Mouse (Mus musculus) heart, adult 11 months (tissue): ENCODE measurements around the gene Atp1b2.

Source experiments
- DNase-seq: peaks from one replicate; pipeline ENCODE4 v3.0.0; 2022

The Atp1b2 gene

DNA sequence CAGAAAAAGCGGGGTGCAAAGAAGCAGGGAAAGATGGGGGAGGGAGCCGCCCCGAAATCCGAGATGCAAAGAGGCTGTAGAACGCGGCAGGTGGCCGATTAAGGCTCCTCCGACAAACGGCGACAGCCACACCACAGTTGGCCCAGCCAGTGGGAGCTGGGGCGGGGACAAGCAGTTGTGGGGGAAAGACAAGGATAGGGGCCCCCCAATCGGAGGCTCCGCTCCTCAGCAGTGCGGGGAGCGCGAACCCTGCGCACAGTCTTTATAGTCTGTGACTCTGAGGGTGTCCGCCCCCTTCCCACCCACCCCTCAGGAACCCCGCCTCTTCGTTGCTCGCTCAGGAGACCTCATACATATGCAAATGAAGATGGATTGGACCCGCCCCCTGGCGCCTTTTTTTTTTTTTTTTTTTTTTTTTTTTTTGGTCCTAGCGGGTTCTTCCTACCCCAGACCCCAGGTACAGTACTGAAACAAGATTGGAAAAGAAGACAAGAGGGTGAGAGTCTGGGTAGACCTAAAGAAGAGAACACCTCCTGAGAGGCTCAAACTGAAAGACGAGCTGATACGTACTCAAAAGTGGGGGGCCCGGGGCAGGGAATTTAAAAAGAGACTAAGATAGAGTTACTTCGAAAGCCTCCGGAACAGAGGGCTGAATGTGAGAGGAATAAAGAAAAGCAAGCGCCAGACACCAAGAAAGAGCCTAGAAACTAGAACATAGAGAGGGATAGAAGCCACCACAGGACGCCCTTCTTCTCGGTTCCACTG, at the start of gene Atp1b2:
Gene Atp1b2 (minus strand): TSS at position 217 of the 765 bp plus-strand sequence.
- peak; percentile 98 for DNase-seq

GRCm38 (mm10) chr11:69654760-69655159, 49.0 kb upstream of the Atp1b2 start:
- DNase-seq = peak; percentile 88

DNA sequence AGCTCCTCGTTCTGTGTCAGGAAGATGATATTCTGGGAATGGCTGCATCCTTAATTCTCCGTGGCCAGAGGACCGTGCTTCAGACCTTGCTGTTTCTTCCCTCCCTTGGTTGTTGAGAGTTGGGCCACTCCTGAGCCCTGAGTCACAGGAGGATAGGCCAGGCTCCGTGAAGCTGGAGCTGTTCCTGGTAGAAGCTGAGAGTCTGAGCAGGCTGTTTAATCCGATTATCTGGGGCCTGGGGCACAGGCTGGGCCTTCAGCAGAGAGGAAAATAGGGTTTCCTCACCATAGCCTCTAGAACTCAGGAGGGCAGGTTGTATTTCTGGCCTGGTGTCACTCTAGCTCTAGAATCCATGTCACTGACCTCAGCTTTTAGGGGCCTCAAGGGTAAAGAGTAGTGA, 47.7 kb upstream of the Atp1b2 start:
- peak; percentile 79 for DNase-seq

DNA sequence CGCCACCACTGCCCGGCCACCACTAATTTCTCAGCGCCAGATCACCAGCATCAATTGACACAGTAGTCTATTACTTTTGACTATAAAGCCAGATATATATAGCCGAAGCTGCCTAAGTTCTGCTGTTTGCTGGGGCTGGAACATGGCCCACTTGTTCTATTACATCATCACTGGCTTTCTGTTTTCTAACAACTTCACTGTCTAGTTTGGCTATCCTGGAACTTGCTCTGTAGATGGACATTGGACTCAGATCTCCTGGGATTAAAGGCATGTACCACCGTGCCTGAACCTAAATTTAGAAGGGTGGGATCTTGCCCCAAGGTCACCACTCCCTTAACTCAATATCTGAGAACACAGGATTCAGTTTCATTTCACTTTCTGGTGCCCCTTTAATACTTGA, 40.1 kb upstream of the Atp1b2 start:
- no peak for DNase-seq

DNA sequence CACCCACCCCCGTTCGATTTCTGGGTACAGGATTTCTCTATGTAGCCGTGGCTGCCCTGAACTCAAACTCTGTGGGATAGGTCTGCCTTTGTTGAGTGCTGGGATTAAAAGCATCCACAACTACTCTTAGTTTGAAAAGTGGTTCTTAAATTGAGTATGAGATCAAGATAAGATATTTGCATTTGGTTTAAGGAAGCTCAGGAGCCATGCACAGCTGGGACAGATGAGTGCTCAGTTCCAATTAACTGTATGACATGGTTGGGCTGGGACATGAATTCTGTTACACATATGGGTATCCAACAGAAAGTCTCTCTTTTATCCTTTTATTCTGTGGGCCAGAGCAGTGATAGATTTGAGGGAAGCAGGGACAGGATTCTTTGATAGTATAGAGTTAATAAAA, 29.7 kb upstream of the Atp1b2 start:
- DNase-seq = no peak

DNA sequence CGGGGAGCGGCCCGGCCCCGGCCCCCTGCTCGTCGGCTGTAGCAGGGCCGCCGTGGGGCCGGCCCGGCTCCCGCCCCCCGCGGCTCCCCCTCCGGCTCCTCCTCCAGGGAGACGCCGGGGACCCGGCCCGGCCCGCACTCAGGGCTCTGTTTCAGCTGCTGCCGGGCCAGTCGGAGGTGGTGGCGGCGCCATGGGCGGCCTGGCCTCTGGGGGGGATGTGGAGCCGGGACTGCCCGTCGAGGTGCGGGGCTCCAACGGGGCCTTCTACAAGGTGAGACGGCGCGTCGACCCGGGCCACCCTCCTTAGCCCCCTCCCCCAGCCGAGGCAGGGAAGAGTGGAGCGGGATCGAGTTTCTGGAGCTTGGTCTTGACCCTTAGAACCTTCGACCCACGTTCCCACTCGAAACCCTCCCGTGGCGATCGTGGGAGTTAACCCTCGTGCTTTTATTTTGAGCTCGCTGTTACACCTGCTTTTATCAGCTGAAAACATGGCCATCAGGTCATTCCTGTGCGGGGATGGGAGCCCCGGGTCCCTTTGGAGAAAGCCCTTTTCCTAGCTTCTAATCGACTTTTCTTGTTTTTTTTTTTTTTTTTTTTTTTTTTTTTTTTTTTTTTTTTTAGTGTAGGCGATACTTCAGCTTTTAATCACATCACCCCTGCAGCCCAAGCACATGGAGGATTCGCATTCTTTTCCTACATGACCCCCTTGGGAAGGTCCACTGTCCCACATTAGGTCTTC, 27.6 kb upstream of the Atp1b2 start:
- peak; percentile 98 for DNase-seq

- peak; percentile 100 for DNase-seq
These were observed 26.7 kb upstream of the Atp1b2 start, which contains the start of gene Fxr2 for GRCm38 (mm10) chr11:69632284-69633089. Gene Fxr2 (plus strand): TSS chr11:69632990.

DNA sequence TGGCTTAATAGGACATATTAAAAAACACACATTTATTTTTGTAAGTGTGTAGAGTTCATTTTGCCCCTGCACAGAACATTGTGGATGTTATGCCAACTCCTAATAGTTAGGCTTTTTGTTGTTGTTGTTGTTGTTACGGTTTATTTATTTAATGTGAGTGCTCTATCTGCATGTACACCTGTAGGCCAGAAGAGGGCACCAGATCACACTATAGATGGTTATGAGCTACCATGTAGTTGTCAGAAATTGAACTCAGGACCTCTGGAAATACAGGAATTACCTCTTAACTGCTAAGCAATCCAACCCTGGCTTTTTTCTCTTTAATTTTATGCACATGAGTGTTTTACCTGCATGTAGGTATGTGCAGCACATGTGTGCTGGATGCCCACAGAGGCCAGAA, 24.1 kb upstream of the Atp1b2 start:
- DNase-seq = no peak

DNA sequence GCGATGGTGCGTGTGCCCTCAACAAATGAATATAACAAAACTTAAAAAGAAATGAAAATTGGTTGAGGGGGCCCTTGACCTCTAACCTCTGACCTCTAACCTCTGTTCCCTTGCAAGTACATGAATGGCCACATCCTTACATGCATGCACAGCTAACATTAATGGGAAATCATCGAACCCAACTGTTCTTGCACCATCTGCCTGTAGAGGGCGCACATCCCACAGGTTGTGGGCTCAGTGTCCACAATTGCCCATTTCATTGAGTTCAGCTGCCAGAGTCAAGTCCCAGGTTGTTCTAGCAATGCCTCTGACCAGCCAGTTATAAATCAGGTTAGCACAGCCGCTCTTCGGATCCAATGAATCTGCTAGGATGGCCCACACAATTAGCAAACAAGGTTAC, 22.5 kb upstream of the Atp1b2 start:
- peak; percentile 94 for DNase-seq

DNA sequence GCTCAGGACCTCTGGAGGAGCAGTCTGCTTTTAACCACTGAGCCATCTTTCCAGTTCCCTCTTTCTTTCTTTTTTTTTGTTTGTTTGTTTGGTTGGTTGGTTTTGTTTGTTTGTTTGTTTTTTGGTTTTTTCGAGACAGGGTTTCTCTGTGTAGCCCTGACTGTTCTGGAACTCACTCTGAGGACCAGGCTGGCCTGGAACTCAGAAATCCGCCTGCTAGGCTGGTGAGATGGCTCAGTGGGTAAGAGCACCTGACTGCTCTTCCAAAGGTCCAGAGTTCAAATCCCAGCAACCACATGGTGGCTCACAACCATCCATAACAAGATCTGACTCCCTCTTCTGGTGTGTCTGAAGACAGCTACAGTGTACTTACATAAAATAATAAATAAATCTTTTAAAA, 18.6 kb upstream of the Atp1b2 start:
- peak; percentile 55 for DNase-seq

- no peak for DNase-seq
These were observed 17.3 kb upstream of the Atp1b2 start for GRCm38 (mm10) chr11:69623006-69623405.

DNA sequence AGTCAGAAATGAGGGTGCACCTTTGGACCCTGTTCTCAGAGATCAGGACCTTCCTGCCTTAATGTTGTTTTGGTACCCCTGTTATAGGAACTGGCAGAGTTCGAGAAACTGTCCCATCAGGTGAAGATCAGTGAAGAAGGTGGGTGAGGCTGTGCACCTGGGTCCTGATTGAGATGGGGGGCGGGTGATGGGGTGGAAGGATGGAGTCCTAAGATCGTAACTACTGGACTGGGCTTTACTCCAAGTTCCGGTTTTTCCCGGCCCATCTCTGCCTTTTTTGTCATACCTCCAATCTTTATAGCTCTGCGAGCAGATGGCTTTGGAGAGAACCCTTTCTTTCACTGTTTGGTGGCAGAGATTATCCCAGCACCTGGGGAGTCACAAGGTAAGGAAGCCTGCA, 16.7 kb upstream of the Atp1b2 start:
- DNase-seq = peak; percentile 92

DNA sequence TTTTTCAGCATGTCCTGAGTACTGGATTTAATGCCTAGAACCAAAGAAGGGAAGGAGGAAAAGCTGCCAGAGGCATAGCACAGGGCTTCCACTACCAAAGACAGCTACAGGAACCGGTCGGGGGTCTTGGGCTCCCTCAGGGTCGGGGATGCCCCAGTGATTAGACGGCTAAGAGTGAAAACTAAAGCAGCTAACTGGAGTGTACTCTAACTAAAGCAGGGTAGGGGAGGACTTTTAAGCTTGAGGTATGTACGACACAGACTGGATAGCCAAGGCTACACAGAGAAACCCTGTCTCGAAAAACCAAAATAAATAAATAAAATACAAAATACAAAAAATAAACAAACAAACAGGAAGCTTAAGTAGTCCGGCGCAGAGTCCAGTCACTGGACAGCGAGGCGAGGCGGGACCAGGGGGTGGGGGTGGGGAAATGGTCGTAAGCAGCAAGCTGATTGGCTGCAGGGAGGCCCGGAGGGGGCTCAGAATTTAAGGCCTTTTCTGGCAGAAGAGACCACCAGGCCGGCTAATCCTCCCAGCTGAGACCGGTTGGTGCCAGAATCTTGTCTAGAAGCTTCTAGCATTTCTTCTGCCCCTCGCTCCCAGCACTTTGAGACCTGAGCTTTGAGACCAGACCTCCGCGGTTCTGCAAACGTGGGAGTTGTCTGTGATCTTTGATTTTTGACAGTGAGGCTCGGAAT, 16.0 kb upstream of the Atp1b2 start, which contains the start of gene Sat2:
Gene Sat2 (plus strand): TSS at position 454 of the 698 bp plus-strand sequence.
- peak; percentile 98 for DNase-seq

DNA sequence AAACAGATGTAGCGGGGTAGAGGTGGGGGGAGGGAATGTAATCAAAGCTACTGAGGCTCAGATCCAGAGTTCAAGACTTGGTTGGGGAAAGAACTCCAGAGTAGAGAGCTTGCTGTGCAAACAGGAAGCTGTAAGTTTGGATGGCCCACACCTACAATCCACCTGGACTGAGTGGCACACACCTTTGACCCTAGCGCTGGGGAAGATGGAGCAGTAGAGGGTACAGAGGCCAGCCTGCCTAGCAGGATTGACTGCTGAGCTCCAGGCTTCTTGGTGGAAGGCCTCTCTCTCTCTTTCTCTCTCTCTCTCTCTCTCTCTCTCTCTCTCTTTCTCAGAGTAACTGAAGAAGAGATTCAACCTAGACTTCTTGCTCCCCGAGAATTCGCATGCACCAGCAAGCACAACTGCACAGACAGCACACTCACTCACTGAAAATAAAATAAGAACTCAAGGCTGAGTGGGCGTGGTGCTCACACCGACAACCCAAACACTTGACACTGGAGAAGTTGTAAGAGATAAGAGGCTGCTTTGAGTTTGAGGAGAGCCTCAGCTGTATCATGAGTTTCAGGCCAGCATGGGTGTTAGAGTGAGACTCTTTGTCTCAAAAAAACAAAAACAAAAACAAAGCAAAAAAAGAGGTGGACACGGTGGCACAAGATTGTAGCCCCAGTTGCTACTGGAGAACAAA, 14.8 kb upstream of the Atp1b2 start:
- DNase-seq = no peak

- DNase-seq = peak; percentile 86
These were observed 12.1 kb upstream of the Atp1b2 start, which contains the start of gene Shbg for GRCm38 (mm10) chr11:69617805-69618204. Gene Shbg (minus strand): TSS chr11:69617905.

- DNase-seq = no peak
These were observed 11.0 kb upstream of the Atp1b2 start for GRCm38 (mm10) chr11:69616781-69617180.

- peak; percentile 88 for DNase-seq
These were observed 8.5 kb upstream of the Atp1b2 start for GRCm38 (mm10) chr11:69614257-69614588.

DNA sequence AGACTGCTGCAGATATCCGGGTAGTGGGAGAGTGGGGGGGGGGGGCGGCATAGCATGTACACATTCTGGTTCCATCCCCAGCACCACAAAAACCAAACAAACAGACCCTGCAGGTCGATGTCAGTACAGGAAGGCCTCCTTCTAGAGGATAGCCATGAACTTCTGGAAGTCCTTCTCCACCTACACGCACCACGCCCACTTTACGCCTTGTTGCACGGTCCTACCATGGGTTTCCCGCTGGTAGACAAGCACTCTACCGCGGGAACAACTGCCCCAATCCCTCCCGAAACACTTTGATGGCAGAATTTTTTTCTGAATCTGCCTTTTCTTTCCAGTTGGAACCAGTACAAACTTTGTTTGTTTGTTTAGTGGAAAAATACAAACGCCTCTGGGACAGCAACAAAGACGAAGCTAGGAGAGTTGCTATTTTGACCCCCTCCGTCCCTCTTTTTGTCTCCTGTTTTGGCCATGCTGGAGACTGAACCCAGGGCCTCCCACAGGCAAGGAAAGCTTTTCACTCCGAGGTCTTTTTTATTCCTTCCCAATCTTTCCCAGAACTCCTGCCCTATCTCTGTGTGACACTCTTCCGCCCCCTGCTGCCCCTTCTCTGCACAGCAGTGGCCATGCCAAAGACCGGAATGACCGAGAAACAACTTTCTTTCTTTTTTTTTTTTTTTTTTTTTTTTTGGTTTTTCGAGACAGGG, 8.0 kb upstream of the Atp1b2 start:
- DNase-seq = peak; percentile 97

- DNase-seq = no peak
These were observed 5.2 kb upstream of the Atp1b2 start for GRCm38 (mm10) chr11:69610899-69611298.

GRCm38 (mm10) chr11:69609416-69609815, 3.7 kb upstream of the Atp1b2 start:
- no peak for DNase-seq

DNA sequence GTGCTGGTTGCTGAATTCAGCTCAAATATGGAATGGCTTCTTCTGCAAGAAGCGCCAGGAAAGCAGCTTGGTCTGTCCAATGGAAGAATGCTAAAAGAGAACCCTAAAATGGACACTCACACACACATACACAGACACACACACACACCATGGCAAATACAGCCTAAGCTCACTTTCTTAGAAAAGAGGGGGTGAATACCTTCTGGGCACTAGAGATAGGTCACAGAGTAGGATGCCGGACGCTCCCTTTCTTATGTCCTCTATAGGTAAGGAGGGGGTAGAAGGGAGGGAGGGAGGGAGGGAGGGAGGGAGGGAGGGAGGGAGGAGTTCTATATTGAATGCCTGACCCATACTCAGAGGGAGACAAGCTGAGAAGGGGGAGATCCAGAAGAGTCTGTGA, 2.8 kb upstream of the Atp1b2 start:
- no peak for DNase-seq
